Mouse (Mus musculus) ES-E14 (cell line): ENCODE measurements at regions not wholly inside any gene's neighbourhood (a gene's known extent, or its start where the extent isn't known, plus 50 kb on each side); places are given as distances from the start of the nearest gene placed in this dataset.

Experiments
- DNase-seq: peaks from one replicate; pipeline ENCODE4 v3.0.0-alpha.2; 2013; ENCODE audit warnings: low read depth, low spot score
- H3K27ac ChIP-seq: 2 replicates; pipeline ENCODE4 v1.5.1; 2012; ENCODE audit warnings: low read depth, mild to moderate bottlenecking, low read length, moderate library complexity, mixed read lengths; ENCODE audit not compliant: poor library complexity, insufficient read depth, severe bottlenecking
- H3K36me3 ChIP-seq: 2 replicates; pipeline ENCODE4 v1.6.1; 2012; ENCODE audit warnings: mild to moderate bottlenecking, low read length, moderate library complexity, mixed read lengths; ENCODE audit not compliant: control insufficient read depth, poor library complexity, insufficient read depth, severe bottlenecking
- H3K4me1 ChIP-seq, 2 experiments: fragments of 150-350 bp in 1 of 2; sonication (generic) in 1 of 2; 2 replicates each; pipeline ENCODE4 v1.6.1; 2012; ENCODE audit warnings: low read length in 2 of 2, mild to moderate bottlenecking in 1 of 2, mixed read lengths in 1 of 2; ENCODE audit not compliant: control insufficient read depth in 2 of 2, insufficient read depth in 2 of 2, poor library complexity in 1 of 2
- H3K4me3 ChIP-seq, 2 experiments: fragments of 150-350 bp in 1 of 2; sonication (generic) in 1 of 2; 2 replicates each; pipeline ENCODE4 v1.5.1; 2012; ENCODE audit warnings: low read length in 2 of 2, low read depth in 1 of 2, mild to moderate bottlenecking in 1 of 2, mixed read lengths in 1 of 2; ENCODE audit not compliant: insufficient read depth in 1 of 2, poor library complexity in 1 of 2, severe bottlenecking in 1 of 2
- H3K9ac ChIP-seq: 2 replicates; pipeline ENCODE4 v1.6.1; 2012; ENCODE audit warnings: low read depth, mild to moderate bottlenecking, low read length, mixed read lengths; ENCODE audit not compliant: poor library complexity, insufficient read depth, severe bottlenecking
- H3K9me3 ChIP-seq: fragments of 150-350 bp; sonication (generic); 2 replicates; pipeline ENCODE4 v1.6.1; 2012; ENCODE audit warnings: low read depth, mild to moderate bottlenecking, low read length; ENCODE audit not compliant: control insufficient read depth, insufficient read depth
- CHD2 ChIP-seq: IDR thresholded peaks from 2 replicates; pipeline ENCODE4 v1.6.1; 2014; ENCODE audit warnings: mild to moderate bottlenecking, low read depth, low read length, inconsistent platforms
- HCFC1 ChIP-seq: IDR thresholded peaks from 2 replicates; pipeline ENCODE4 v1.6.1; 2012; ENCODE audit warnings: low read length, inconsistent platforms, borderline replicate concordance; ENCODE audit not compliant: insufficient read depth
- MAFK ChIP-seq: IDR thresholded peaks from 2 replicates; pipeline ENCODE4 v1.6.1; 2014; ENCODE audit warnings: mild to moderate bottlenecking, low read depth, low read length, inconsistent platforms; ENCODE audit not compliant: insufficient read depth
- ZC3H11A ChIP-seq: IDR thresholded peaks from 2 replicates; pipeline ENCODE4 v1.6.1; 2012; ENCODE audit warnings: low read depth, mild to moderate bottlenecking, inconsistent platforms, low read length, borderline replicate concordance
- ZNF384 ChIP-seq: IDR thresholded peaks from 2 replicates; pipeline ENCODE4 v1.6.1; 2012; ENCODE audit warnings: low read depth, low read length, inconsistent platforms
- in situ Hi-C, 2 experiments: fragments of 600-800 bp; cut with MboI; formaldehyde crosslinking; loops; one replicate each; pipeline ENCODE4 v1.15.1; 2025; ENCODE audit warnings: low sequenced_read_pairs in 2 of 2, inconsistent platforms in 1 of 2; ENCODE audit not compliant: unreplicated experiment in 2 of 2

GRCm38 (mm10) chr16:55551348-55551747 is 253.6 kb upstream of the Zpld1 start:
- H3K9ac ChIP-seq = no peak overlapping the region
- no peak for DNase-seq
- H3K9me3 ChIP-seq = no peaks in the 10 kb centered on the region
- H3K4me1 ChIP-seq = no peaks in the 10 kb centered on the region
- TF ChIP-seq ZNF384 (no peak), CHD2 (no peak), ZC3H11A (no peak), HCFC1 (no peak), MAFK (no peak)
- no peak overlapping the region for H3K4me3 ChIP-seq
- H3K27ac ChIP-seq = no peak overlapping the region
- in situ Hi-C loops = no loop called here
- no peaks in the 10 kb centered on the region for H3K36me3 ChIP-seq

GRCm38 (mm10) chr16:55550649-55551312 is 253.0 kb upstream of the Zpld1 start:
- Histone ChIP-seq H3K4me1 (no peaks in the 10 kb centered on the region), H3K4me3 (no peak overlapping the region), H3K27ac (no peak overlapping the region), H3K9me3 (no peaks in the 10 kb centered on the region), H3K9ac (no peak overlapping the region), H3K36me3 (no peaks in the 10 kb centered on the region)
- DNase-seq = no peak
- in situ Hi-C loops = no loop called here
- TF ChIP-seq MAFK (no peak), ZNF384 (no peak), HCFC1 (no peak), CHD2 (no peak), ZC3H11A (no peak)

- in situ Hi-C loops = no loop called here
- DNase-seq = no peak
- no peaks in the 10 kb centered on the region for H3K4me1 ChIP-seq
- H3K4me3 ChIP-seq = no peak overlapping the region
- H3K9me3 ChIP-seq = no peaks in the 10 kb centered on the region
- no peak overlapping the region for H3K27ac ChIP-seq
- no peak overlapping the region for H3K9ac ChIP-seq
- TF ChIP-seq MAFK = no peak
- no peak for TF ChIP-seq ZNF384
- TF ChIP-seq ZC3H11A = no peak
- TF ChIP-seq CHD2 = no peak
- no peak for TF ChIP-seq HCFC1
- no peaks in the 10 kb centered on the region for H3K36me3 ChIP-seq
These were observed 249.3 kb upstream of the Zpld1 start for GRCm38 (mm10) chr16:55547095-55547494.

- in situ Hi-C loops = no loop called here
- no peak overlapping the region for H3K27ac ChIP-seq
- H3K9me3 ChIP-seq = no peaks in the 10 kb centered on the region
- no peaks in the 10 kb centered on the region for H3K4me1 ChIP-seq
- TF ChIP-seq CHD2 (no peak), ZC3H11A (no peak), MAFK (no peak), ZNF384 (no peak), HCFC1 (no peak)
- no peak overlapping the region for H3K9ac ChIP-seq
- no peak overlapping the region for H3K4me3 ChIP-seq
- DNase-seq = no peak
- H3K36me3 ChIP-seq = no peaks in the 10 kb centered on the region
These were observed 242.7 kb upstream of the Zpld1 start for GRCm38 (mm10) chr16:55540336-55541015.

GRCm38 (mm10) chr16:55539179-55539578 is 241.4 kb upstream of the Zpld1 start:
- H3K4me3 ChIP-seq = no peak overlapping the region
- H3K9ac ChIP-seq = no peak overlapping the region
- TF ChIP-seq CHD2 (no peak), HCFC1 (no peak), ZNF384 (no peak), ZC3H11A (no peak), MAFK (no peak)
- H3K36me3 ChIP-seq = no peaks in the 10 kb centered on the region
- H3K9me3 ChIP-seq = no peaks in the 10 kb centered on the region
- in situ Hi-C loops = no loop called here
- H3K27ac ChIP-seq = no peak overlapping the region
- DNase-seq = no peak
- no peaks in the 10 kb centered on the region for H3K4me1 ChIP-seq
